Mouse (Mus musculus): ENCODE results near the gene Wdfy2. TPM values are rescaled to one million over a fixed set of nuclear protein-coding genes. Genes with fewer than 3 reads are reported as not detected.
"Not testable (repeated sequence)": the region's sequence is repeated elsewhere in the genome, so short reads cannot be mapped to it uniquely, and the experiment has no call there.

The Wdfy2 gene
- polyA plus RNA-seq, 1 experiment: 0.56 TPM

DNA sequence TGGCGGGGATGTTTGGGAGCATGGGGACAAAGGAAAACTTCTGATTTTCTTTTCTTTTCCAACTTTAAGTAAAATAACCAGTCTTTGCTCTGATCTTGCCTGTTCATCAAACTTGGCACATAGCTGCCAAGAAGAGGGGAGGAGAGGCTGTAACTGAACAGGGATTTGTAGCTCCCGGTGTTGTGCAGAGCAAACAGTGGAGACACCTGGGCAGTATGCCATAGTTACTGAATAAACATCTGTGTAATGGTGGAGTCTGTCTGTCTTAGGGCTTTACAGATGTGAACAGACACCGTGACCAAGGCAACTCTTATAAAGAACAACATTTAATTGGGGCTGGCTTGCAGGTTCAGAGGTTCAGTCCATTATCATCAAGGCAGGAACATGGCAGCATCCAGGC lies 53.9 kb downstream of the Wdfy2 start:
- no peak for TF ChIP-seq FLI1 (IDR thresholded peaks at IDR 0.05; ENCODE audit: low read length)
- no peak for TF ChIP-seq GATA1 (IDR thresholded peaks at IDR 0.05; ENCODE audit: borderline replicate concordance, low read length)
- no peaks in the 10 kb centered on the region for H3K36me3 ChIP-seq (replicated peaks; ENCODE audit: low read length)
- H3K9me3 ChIP-seq: no peaks in the 10 kb centered on the region
- H3K27me3 ChIP-seq (replicated peaks): no peaks in the 10 kb centered on the region
- peaks cover 11% of the 10 kb centered on the region for H3K4me1 ChIP-seq
- H3K4me3 ChIP-seq (replicated peaks): no peak overlapping the region

DNA sequence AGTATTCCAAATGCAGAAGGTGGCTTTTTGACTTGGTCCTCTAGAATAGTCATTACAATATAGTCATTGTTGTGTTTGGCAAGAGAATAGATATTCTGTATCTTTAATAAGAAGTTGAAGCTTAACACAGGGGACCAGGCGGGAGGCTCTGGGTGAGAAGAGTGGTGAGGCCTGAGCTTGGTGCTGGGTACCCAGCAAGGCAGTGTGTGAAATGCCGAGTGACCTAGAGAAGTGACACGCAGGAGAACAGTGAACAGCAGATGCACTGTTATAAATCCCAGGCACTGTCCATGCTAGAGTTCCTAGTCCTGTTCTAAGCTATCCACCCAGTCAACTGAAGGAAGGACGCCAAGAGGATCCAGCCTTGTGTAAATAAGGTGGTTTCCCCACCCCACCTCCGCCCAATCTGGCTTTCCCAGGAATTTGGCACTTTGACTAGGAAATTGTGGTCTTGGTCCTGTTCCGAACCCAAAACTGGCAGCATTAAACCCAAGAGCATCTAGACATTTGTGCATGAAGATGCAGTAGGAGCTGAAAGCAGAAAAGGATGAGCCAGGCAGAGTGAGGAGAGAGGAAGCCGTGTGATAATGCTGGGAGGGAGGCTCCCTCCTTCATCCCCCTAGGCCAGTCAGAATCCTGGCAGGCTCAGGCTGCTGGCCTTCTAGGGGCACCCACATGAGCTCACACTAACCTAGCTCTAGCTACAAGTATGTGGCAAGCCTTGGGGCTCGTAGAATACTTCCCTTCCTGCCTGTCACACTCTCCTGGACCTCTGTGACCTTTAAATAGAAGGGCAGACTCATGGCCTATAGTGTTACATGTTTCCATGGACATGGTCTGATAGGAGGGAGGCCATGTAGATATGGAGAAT lies 55.5 kb downstream of the Wdfy2 start:
- TF ChIP-seq GATA1 (IDR thresholded peaks at IDR 0.05; ENCODE audit: borderline replicate concordance, low read length): no peak
- no peak for TF ChIP-seq FLI1 (IDR thresholded peaks at IDR 0.05; ENCODE audit: low read length)
- peaks cover 16% of the 10 kb centered on the region for H3K4me1 ChIP-seq
- H3K9me3 ChIP-seq: no peaks in the 10 kb centered on the region
- no peak overlapping the region for H3K4me3 ChIP-seq (replicated peaks)
- H3K36me3 ChIP-seq (replicated peaks; ENCODE audit: low read length): no peaks in the 10 kb centered on the region
- no peaks in the 10 kb centered on the region for H3K27me3 ChIP-seq (replicated peaks)

DNA sequence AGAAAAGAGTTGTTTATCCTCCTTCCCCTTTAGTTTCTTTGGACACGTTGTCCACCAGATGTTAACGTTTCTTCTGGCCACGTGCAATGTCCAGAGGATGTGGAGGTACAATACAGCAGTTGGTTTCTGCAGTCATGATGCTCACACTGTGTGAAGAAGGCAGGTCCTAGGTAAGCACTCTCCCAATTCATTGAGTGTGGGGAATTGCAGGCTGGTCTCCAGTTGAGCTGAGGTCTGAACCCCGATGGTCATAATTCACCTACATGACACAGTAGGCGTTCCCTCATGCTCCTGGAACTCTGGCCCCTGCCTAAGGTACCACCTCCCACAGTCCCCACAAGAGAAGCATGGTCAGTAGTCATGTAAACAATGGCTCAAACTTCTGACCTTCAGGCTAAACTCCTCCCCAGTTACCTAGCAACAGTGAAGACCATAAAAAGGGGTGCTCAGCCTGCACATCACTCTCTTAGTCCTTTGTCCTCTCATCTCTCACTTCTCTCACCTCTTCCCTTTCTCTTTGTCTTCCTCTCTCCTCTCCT lies 56.2 kb downstream of the Wdfy2 start:
- not testable (repeated sequence) for H3K27me3 ChIP-seq (replicated peaks); H3K36me3 ChIP-seq (replicated peaks; ENCODE audit: low read length); H3K4me3 ChIP-seq (replicated peaks); H3K9me3 ChIP-seq
- peaks cover 21% of the 10 kb centered on the region for H3K4me1 ChIP-seq

DNA sequence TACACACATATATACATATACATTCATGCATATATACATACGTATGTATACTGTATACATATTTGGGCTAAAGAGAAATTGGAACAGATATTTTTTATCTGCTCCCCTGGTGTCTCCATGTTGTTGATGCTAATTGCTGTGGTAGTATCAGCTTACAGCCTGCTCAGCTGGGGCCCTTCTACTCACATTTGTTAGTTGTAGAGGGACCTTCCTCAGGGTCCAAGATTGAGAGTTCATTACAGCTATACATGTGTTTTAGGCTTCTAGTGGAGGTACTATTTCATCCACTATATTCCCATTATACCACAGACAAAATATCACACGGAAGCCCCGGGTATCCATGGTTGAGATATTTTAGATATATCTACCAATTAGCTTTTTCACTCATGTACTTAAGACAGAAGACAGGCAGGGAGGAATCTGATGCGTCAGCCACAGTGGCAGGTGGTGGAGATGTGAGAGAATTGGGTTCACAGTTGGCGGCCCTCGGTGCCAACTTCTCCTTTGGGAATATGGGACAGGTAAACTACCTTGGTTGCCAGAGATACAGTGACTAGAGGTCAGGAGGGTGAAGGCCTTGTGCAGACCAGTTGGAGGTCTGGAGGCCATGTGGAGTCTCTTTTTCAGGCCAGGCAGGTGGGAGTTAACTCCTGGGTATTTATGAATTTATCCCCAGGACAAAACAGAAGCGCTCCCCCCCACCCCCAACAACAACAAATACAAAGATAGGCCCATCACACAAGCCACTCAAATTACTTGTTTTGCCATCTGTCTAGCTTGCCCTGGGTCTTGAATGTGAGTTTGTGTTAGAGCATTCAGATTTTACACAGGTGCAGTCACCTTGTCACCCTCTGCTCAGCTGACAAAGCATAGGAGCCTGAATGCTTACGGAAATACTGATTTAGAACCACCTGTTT lies 57.7 kb downstream of the Wdfy2 start:
- Histone ChIP-seq H3K4me3 (replicated peaks) (no peak overlapping the region), H3K9me3 (no peaks in the 10 kb centered on the region), H3K4me1 (peaks cover 28% of the 10 kb centered on the region), H3K27me3 (replicated peaks) (no peaks in the 10 kb centered on the region), H3K36me3 (replicated peaks; ENCODE audit: low read length) (no peaks in the 10 kb centered on the region)
- TF ChIP-seq GATA1 (IDR thresholded peaks at IDR 0.05; ENCODE audit: borderline replicate concordance, low read length) (no peak), FLI1 (IDR thresholded peaks at IDR 0.05; ENCODE audit: low read length) (no peak)

DNA sequence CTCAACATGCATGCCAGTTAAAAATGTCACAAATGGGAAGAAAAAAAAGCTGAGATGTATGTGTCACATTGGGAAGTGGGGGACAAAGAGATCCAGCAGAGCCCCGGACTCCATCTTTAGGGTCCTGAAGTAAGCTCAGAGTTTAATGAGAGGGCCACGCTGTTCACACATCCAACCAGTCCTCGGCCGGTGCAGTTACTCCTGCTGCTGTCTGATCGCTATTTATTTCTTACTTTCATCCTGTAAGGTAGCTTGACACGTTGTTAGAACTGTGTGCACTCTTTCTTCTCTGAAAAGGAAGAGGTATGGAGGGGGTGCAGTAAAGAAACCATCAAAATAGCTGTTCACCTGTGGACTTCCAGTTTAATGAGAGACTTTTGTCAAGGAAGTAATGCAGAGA lies 60.6 kb downstream of the Wdfy2 start:
- H3K4me3 ChIP-seq (replicated peaks): no peak overlapping the region
- H3K27me3 ChIP-seq (replicated peaks): no peaks in the 10 kb centered on the region
- no peaks in the 10 kb centered on the region for H3K36me3 ChIP-seq (replicated peaks; ENCODE audit: low read length)
- peaks cover 24% of the 10 kb centered on the region for H3K4me1 ChIP-seq
- TF ChIP-seq FLI1 (IDR thresholded peaks at IDR 0.05; ENCODE audit: low read length): no peak
- TF ChIP-seq GATA1 (IDR thresholded peaks at IDR 0.05; ENCODE audit: borderline replicate concordance, low read length): no peak
- no peaks in the 10 kb centered on the region for H3K9me3 ChIP-seq

DNA sequence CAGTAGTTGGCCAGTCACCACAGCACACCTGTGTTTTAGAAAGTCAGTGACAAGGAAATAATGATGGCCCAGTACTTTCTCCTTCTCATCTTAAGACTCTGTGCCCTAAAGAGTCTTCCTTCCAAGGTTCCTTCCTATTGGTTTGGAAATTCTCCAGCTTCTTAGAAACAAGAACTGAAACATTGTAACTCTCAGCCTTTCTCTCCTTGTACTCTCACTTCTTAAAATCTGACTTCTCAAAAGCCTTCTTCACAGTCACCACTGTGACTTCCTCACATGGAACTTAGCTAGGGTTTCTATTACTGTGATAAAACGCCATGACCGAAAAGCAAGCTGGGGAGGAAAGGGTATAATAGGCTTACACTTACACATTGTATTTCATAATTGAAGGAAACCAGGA lies 70.4 kb downstream of the Wdfy2 start:
- H3K27me3 ChIP-seq (replicated peaks): peaks cover 11% of the 10 kb centered on the region
- H3K4me1 ChIP-seq: peaks cover 33% of the 10 kb centered on the region
- peaks cover 8% of the 10 kb centered on the region for H3K9me3 ChIP-seq
- no peaks in the 10 kb centered on the region for H3K36me3 ChIP-seq (replicated peaks; ENCODE audit: low read length)
- H3K4me3 ChIP-seq (replicated peaks): no peak overlapping the region
- TF ChIP-seq FLI1 (IDR thresholded peaks at IDR 0.05; ENCODE audit: low read length) (no peak), GATA1 (IDR thresholded peaks at IDR 0.05; ENCODE audit: borderline replicate concordance, low read length) (no peak)

DNA sequence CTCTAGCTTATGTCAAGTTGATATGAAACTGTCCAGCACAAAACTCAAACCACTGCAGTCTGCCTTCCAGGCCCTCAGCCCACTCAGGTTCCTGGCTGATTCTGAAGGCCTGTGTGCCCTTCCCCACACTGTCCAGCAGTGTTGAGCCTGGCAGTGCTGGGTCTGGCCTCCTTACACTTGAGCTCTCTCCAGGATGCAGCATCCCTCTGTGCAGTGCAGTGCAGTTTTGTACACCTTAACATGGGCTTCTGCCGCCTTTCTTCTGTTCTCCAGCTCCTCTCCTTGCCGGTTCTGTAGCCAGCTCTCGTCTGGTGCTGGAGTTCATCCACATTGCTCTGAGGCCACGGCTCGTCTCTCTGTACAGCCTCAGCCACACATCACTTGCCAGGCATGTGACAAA lies 71.1 kb downstream of the Wdfy2 start:
- Histone ChIP-seq H3K36me3 (replicated peaks; ENCODE audit: low read length) (no peaks in the 10 kb centered on the region), H3K9me3 (peaks cover 8% of the 10 kb centered on the region), H3K4me3 (replicated peaks) (peak overlapping the region; percentile 14), H3K27me3 (replicated peaks) (peaks cover 8% of the 10 kb centered on the region), H3K4me1 (peaks cover 33% of the 10 kb centered on the region)
- TF ChIP-seq GATA1 (IDR thresholded peaks at IDR 0.05; ENCODE audit: borderline replicate concordance, low read length) (no peak), FLI1 (IDR thresholded peaks at IDR 0.05; ENCODE audit: low read length) (no peak)

DNA sequence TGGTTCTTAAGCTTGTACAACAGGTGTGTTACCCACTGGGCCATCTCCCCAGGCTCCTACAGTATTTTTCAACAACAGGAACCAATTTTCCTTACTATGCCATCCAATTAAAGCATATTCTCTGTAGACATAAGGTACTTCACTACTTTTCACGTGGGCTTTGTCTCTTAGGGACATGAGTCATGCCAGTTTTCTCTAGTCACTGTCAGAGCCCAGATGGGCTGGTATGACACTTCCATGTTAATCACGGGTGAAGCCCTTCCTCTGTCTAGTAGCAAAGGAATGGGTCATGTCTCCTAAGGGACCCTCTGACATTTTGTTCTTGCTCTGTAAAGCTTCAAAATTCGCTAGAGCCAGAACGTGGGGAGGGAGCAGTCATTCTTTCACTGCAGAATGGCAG lies 73.4 kb downstream of the Wdfy2 start:
- Histone ChIP-seq H3K4me1 (peaks cover 33% of the 10 kb centered on the region), H3K36me3 (replicated peaks; ENCODE audit: low read length) (no peaks in the 10 kb centered on the region), H3K4me3 (replicated peaks) (no peak overlapping the region), H3K27me3 (replicated peaks) (peaks cover 8% of the 10 kb centered on the region), H3K9me3 (peaks cover 8% of the 10 kb centered on the region)
- TF ChIP-seq GATA1 (IDR thresholded peaks at IDR 0.05; ENCODE audit: borderline replicate concordance, low read length): no peak
- TF ChIP-seq FLI1 (IDR thresholded peaks at IDR 0.05; ENCODE audit: low read length): no peak

DNA sequence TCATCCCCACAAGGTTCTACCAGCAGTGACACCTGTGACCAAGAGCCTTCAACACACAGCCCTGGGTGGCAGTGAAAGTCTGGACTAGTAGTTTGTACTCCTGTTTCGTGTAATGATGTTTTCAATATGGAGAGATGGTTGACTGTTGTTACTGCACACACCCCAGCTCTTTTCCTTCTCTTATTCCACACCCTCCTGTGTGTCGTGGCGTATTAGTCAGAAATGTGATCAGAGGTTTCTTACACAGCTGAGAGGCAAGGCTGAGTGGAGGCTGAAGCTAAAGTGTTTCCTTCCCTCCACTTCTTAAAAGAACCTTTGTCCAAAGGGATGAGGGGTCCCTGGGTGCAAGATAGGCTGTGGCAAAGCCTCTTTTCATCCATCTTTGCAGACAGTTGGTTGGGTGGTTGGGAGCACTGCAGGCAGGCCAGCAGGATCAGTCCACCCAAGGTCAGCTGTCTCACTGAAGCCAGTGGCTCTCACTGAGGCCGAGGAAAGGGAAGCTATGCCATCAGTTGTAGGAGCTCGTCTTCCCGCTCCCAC lies 77.7 kb downstream of the Wdfy2 start:
- Histone ChIP-seq H3K4me3 (replicated peaks) (no peak overlapping the region), H3K4me1 (peaks cover 19% of the 10 kb centered on the region), H3K27me3 (replicated peaks) (peaks cover 6% of the 10 kb centered on the region), H3K36me3 (replicated peaks; ENCODE audit: low read length) (no peaks in the 10 kb centered on the region), H3K9me3 (no peaks in the 10 kb centered on the region)
- TF ChIP-seq FLI1 (IDR thresholded peaks at IDR 0.05; ENCODE audit: low read length): no peak
- no peak for TF ChIP-seq GATA1 (IDR thresholded peaks at IDR 0.05; ENCODE audit: borderline replicate concordance, low read length)
